Mouse (Mus musculus) ES-Bruce4 (cell line): ENCODE measurements at regions not wholly inside any gene's neighbourhood (a gene's known extent, or its start where the extent isn't known, plus 50 kb on each side); places are given as distances from the start of the nearest gene placed in this dataset.

Experiments used
- CTCF ChIP-seq: IDR thresholded peaks from one replicate; pipeline ENCODE4 v1.8.1; 2011; ENCODE audit warnings: low read depth, low read length
- POLR2A ChIP-seq: IDR thresholded peaks from one replicate; pipeline ENCODE4 v1.8.1; 2011; ENCODE audit warnings: low read length; ENCODE audit not compliant: insufficient read depth

DNA sequence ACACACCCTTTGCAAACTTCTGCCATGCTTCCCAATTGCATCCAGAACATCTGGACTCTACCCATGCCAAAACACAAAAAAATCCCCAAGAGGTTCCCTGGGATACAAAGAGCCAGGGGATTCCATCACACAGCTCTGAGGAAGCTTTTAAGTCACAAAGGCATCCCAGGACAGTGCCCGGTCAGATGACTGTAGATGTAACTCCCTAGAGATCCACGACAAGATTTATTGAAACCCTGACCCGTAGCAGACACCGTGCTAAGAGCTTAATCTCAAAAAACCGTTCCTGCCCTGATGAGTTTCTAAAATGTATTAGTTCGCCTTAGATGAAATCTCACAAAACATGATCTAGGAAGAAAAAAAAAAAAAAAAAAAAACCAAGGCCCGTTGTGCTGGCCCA, 312.0 kb upstream of the Castor2 start:
- no peak for TF ChIP-seq CTCF
- TF ChIP-seq POLR2A = no peak
